Mouse (Mus musculus) heart, postnatal 25 days (tissue): ENCODE measurements at regions not wholly inside any gene's neighbourhood (a gene's known extent, or its start where the extent isn't known, plus 50 kb on each side); places are given as distances from the start of the nearest gene placed in this dataset.

Experiments
- DNase-seq: peaks from one replicate; pipeline ENCODE4 v3.0.0; 2022; ENCODE audit warnings: low spot score
- intact Hi-C: fragments of 180-260 bp; cut with DNase I; formaldehyde crosslinking; loops from one replicate; pipeline ENCODE4 v1.15.1; 2025

GRCm38 (mm10) chr2:178976046-178976445 lies 466.2 kb upstream of the Cdh4 start:
- no peak for DNase-seq
- intact Hi-C loops, result no loop called here

GRCm38 (mm10) chr2:178976495-178976894 lies 465.7 kb upstream of the Cdh4 start:
- intact Hi-C loops, result no loop called here
- DNase-seq, result no peak

GRCm38 (mm10) chr2:178979451-178979850 lies 462.8 kb upstream of the Cdh4 start:
- DNase-seq, result no peak
- intact Hi-C loops, result no loop called here

- intact Hi-C loops, result no loop called here
- no peak for DNase-seq
These were observed 460.3 kb upstream of the Cdh4 start for GRCm38 (mm10) chr2:178981736-178982502.

GRCm38 (mm10) chr2:178983801-178984200 lies 458.4 kb upstream of the Cdh4 start:
- no peak for DNase-seq
- intact Hi-C loops, result no loop called here

- intact Hi-C loops, result no loop called here
- no peak for DNase-seq
These were observed 454.3 kb upstream of the Cdh4 start for GRCm38 (mm10) chr2:178987935-178988334.

- no peak for DNase-seq
- intact Hi-C loops, result no loop called here
These were observed 452.9 kb upstream of the Cdh4 start for GRCm38 (mm10) chr2:178989291-178989690.

- intact Hi-C loops, result no loop called here
- no peak for DNase-seq
These were observed 452.4 kb upstream of the Cdh4 start for GRCm38 (mm10) chr2:178989784-178990183.

GRCm38 (mm10) chr2:178990959-178991358 lies 451.3 kb upstream of the Cdh4 start:
- no peak for DNase-seq
- intact Hi-C loops, result no loop called here

GRCm38 (mm10) chr2:178992334-178993116 lies 449.7 kb upstream of the Cdh4 start:
- no peak for DNase-seq
- intact Hi-C loops, result no loop called here

GRCm38 (mm10) chr2:178997921-178998320 lies 444.3 kb upstream of the Cdh4 start:
- intact Hi-C loops, result no loop called here
- DNase-seq, result no peak

GRCm38 (mm10) chr2:179000448-179001081 lies 441.7 kb upstream of the Cdh4 start:
- no peak for DNase-seq
- intact Hi-C loops, result no loop called here

GRCm38 (mm10) chr2:179007766-179008165 lies 434.5 kb upstream of the Cdh4 start:
- no peak for DNase-seq
- intact Hi-C loops, result no loop called here

GRCm38 (mm10) chr2:179013891-179014593 lies 428.2 kb upstream of the Cdh4 start:
- DNase-seq, result no peak
- intact Hi-C loops, result no loop called here

- DNase-seq, result no peak
- intact Hi-C loops, result no loop called here
These were observed 419.5 kb upstream of the Cdh4 start for GRCm38 (mm10) chr2:179022675-179023194.

- intact Hi-C loops, result no loop called here
- DNase-seq, result no peak
These were observed 418.0 kb upstream of the Cdh4 start for GRCm38 (mm10) chr2:179024225-179024624.

- no peak for DNase-seq
- intact Hi-C loops, result no loop called here
These were observed 409.1 kb upstream of the Cdh4 start for GRCm38 (mm10) chr2:179033171-179033570.

- intact Hi-C loops, result no loop called here
- no peak for DNase-seq
These were observed 406.8 kb upstream of the Cdh4 start for GRCm38 (mm10) chr2:179035446-179035845.

- intact Hi-C loops, result no loop called here
- no peak for DNase-seq
These were observed 402.5 kb upstream of the Cdh4 start for GRCm38 (mm10) chr2:179039697-179040096.

GRCm38 (mm10) chr2:179043671-179044070 lies 398.6 kb upstream of the Cdh4 start:
- no peak for DNase-seq
- intact Hi-C loops, result no loop called here
